Comparison of ENCODE assay signal across 1 mouse cellular context in genomic region chr9:113935638-113936037, GRCm38 (mm10).
TF ChIP-seq lines count a peak whose summit lies in the region.

No protein-coding gene starts in this region.

TF ChIP-seq in MEL, 35 proteins besides CTCF, POLR2A, EP300 and RAD21 (continued from another document):
- TF ChIP-seq MEF2A (IDR thresholded peaks at IDR 0.05; ENCODE audit: extremely low read depth, insufficient replicate concordance, low read depth, low read length, poor library complexity, severe bottlenecking) = no peak
- TF ChIP-seq SIN3A (IDR thresholded peaks at IDR 0.05; ENCODE audit: low read length) = peak; percentile 45; the same call in 1 of the 2 replicates
- no peak for TF ChIP-seq UBTF (IDR thresholded peaks at IDR 0.05; ENCODE audit: borderline replicate concordance, insufficient read depth, low read depth, low read length)
- TF ChIP-seq GATA1 (IDR thresholded peaks at IDR 0.05; ENCODE audit: low read depth, low read length) = peak; percentile 55
- TF ChIP-seq KAT2A (conservative IDR thresholded peaks at IDR 0.05; ENCODE audit: low read depth, low read length) = no peak
- peak; percentile 35; the same call in 1 of the 2 replicates for TF ChIP-seq ETS1 (IDR thresholded peaks at IDR 0.05; ENCODE audit: low read depth, low read length)
- no peak for TF ChIP-seq MAZ (IDR thresholded peaks at IDR 0.05; ENCODE audit: low read depth, low read length)
- TF ChIP-seq TCF12 (IDR thresholded peaks at IDR 0.05; ENCODE audit: low read depth, low read length) = peak; percentile 71
- no peak for TF ChIP-seq GABPA (IDR thresholded peaks at IDR 0.05; ENCODE audit: low read depth, low read length)
- TF ChIP-seq SMC3 (IDR thresholded peaks at IDR 0.05; ENCODE audit: low read depth, low read length) = no peak
- no peak for TF ChIP-seq BHLHE40 (IDR thresholded peaks at IDR 0.05; ENCODE audit: borderline replicate concordance, low read depth, low read length)
- TF ChIP-seq ZMIZ1 (IDR thresholded peaks at IDR 0.05; ENCODE audit: low read depth, low read length) = no peak
- TF ChIP-seq MAFK (IDR thresholded peaks at IDR 0.05; ENCODE audit: borderline replicate concordance, low read depth, low read length) = no peak
- TF ChIP-seq ZC3H11A (IDR thresholded peaks at IDR 0.05; ENCODE audit: low read depth, low read length) = no peak
- peak; percentile 51 for TF ChIP-seq TAL1 (IDR thresholded peaks at IDR 0.05; ENCODE audit: low read length)
- no peak for TF ChIP-seq USF2 (IDR thresholded peaks at IDR 0.05; ENCODE audit: borderline replicate concordance in 1 of 2, insufficient read depth in 1 of 2, low read depth in 1 of 2, low read length in 2 of 2)
- no peak for TF ChIP-seq JUND (IDR thresholded peaks at IDR 0.05; ENCODE audit: low read depth, low read length)
- TF ChIP-seq CHD1 (IDR thresholded peaks at IDR 0.05; ENCODE audit: low read depth, low read length) = no peak
